Mouse (Mus musculus) lung, postnatal 25 days (tissue): ENCODE measurements at regions not wholly inside any gene's neighbourhood (a gene's known extent, or its start where the extent isn't known, plus 50 kb on each side); places are given as distances from the start of the nearest gene placed in this dataset.

Experiments
- DNase-seq: peaks from one replicate; pipeline ENCODE4 v3.0.0; 2022; ENCODE audit warnings: low spot score

- DNase-seq: no peak
Observed at GRCm38 (mm10) chr1:92284155-92284554, 88.7 kb upstream of the Hdac4 start.

GRCm38 (mm10) chr1:92277199-92277747 lies 81.8 kb upstream of the Hdac4 start:
- no peak for DNase-seq

- DNase-seq: no peak
Observed at GRCm38 (mm10) chr1:92275388-92275787, 79.9 kb upstream of the Hdac4 start.

GRCm38 (mm10) chr1:92273760-92274159 lies 78.3 kb upstream of the Hdac4 start:
- DNase-seq: no peak

GRCm38 (mm10) chr1:92271676-92272291 lies 76.3 kb upstream of the Hdac4 start:
- no peak for DNase-seq

GRCm38 (mm10) chr1:92270486-92271058 lies 75.1 kb upstream of the Hdac4 start:
- no peak for DNase-seq

GRCm38 (mm10) chr1:92269464-92269863 lies 74.0 kb upstream of the Hdac4 start:
- no peak for DNase-seq

- no peak for DNase-seq
Observed at GRCm38 (mm10) chr1:92264941-92265340, 69.4 kb upstream of the Hdac4 start.

- no peak for DNase-seq
Observed at GRCm38 (mm10) chr1:92259715-92260392, 64.4 kb upstream of the Hdac4 start.

GRCm38 (mm10) chr1:92258026-92258425 lies 62.5 kb upstream of the Hdac4 start:
- DNase-seq: no peak

- DNase-seq: no peak
Observed at GRCm38 (mm10) chr1:92253086-92253485, 57.6 kb upstream of the Hdac4 start.

GRCm38 (mm10) chr1:92250594-92251463 lies 55.3 kb upstream of the Hdac4 start:
- DNase-seq: no peak
